Mouse (Mus musculus): ENCODE measurements at regions not wholly inside any gene's neighbourhood (a gene's known extent, or its start where the extent isn't known, plus 50 kb on each side); places are given as distances from the start of the nearest gene placed in this dataset.
A peak's percentile ranks its signal among the peaks of the same experiment; 100 is the strongest.

DNA sequence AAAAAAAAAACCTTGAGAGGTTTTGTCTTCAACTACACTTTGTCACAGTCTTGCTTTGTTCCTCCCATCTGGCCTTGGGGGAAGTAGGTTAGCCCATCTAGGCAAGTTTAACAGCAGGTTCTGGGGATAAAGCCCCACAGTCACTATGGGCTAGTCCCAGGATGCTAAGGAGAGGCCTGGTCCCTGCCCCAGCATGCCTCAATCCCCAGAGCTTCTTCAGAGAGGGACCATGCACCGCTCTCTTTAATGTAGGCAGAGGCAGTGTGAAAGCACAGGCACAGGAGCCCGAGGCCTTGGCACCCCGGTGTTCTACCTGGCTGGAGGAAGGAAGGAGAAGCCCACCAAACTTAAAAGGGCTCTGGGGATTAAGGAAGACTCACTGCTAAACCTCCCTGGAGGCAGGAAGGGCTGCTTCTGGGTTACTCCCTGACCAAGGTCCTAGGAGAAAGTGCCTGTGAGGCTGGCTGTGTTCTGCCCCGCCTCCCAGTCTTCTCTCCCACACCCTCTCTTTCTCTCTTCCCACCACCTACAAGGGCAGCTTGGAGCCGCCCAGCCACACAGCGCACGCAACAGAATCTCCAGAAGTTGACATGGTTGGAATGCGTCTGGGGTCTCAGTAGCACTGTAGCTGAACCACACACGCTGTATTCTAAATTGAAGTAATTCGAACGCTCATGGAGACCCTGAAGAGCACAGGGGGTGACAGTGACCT is 633.5 kb downstream of the Zfp706 start:
- Histone ChIP-seq H3K27ac (ENCODE audit: low read depth, low read length) (peak overlapping the region; percentile 23; the same call in 1 of the 2 replicates), H3K27me3 (replicated peaks; ENCODE audit: control insufficient read depth, insufficient read depth, low read length) (no peaks in the 10 kb centered on the region)
- ATAC-seq, result peak; percentile 67

DNA sequence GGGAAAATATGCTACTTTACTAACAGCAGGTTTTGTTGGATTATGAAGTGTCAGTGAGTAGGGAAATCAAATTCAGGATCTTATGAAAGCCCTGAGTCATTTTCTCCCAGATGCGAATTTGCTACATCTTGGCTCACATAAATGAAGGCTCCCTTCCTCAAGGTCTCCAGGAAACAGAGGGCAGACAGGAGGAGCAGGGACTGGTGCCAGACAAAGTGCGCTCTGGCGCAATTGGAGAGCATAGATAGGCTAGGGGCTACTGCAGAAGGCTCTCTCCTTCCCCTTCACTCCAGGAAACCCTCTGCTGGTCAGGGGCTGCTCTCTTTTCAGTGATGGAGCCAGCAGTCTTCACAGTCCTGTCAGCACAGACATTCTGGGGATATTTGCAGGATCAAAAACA is 634.1 kb downstream of the Zfp706 start:
- Histone ChIP-seq H3K4me1 (ENCODE audit: control insufficient read depth, insufficient read depth, low read depth, low read length) (peaks cover 19% of the 10 kb centered on the region), H3K4me2 (ENCODE audit: low read length) (no peak overlapping the region), H3K27ac (ENCODE audit: low read depth, low read length) (no peak overlapping the region), H3K9me3 (ENCODE audit: control insufficient read depth, low read length) (0 out of 2 replicates have a peak, but pooled peaks cover 2% of the 10 kb centered on the region), H3K27me3 (replicated peaks; ENCODE audit: control insufficient read depth, insufficient read depth, low read length) (no peaks in the 10 kb centered on the region), H3K9ac (ENCODE audit: low read depth, low read length) (no peak overlapping the region), H3K4me3 (ENCODE audit: low read length) (no peak overlapping the region), H3K36me3 (ENCODE audit: control insufficient read depth, insufficient read depth, low read length) (no peaks in the 10 kb centered on the region)
- ATAC-seq, result no peak
- WGBS, result 50% methylated on average over 3 of the region's 3 CpGs

More for the DNA sequence above, 633.5 kb downstream of the Zfp706 start:
- peak overlapping the region; percentile 40 for H3K4me3 ChIP-seq (ENCODE audit: low read length)
- peak overlapping the region; percentile 90 for H3K4me2 ChIP-seq (ENCODE audit: low read length)
- 8% methylated on average over 11 of the region's 11 CpGs for WGBS
- H3K4me1 ChIP-seq (ENCODE audit: control insufficient read depth, insufficient read depth, low read depth, low read length), result peaks cover 19% of the 10 kb centered on the region
- H3K9ac ChIP-seq (ENCODE audit: low read depth, low read length), result peak overlapping the region; percentile 56
- H3K36me3 ChIP-seq (ENCODE audit: control insufficient read depth, insufficient read depth, low read length), result no peaks in the 10 kb centered on the region
- 0 out of 2 replicates have a peak, but pooled peaks cover 2% of the 10 kb centered on the region for H3K9me3 ChIP-seq (ENCODE audit: control insufficient read depth, low read length)

DNA sequence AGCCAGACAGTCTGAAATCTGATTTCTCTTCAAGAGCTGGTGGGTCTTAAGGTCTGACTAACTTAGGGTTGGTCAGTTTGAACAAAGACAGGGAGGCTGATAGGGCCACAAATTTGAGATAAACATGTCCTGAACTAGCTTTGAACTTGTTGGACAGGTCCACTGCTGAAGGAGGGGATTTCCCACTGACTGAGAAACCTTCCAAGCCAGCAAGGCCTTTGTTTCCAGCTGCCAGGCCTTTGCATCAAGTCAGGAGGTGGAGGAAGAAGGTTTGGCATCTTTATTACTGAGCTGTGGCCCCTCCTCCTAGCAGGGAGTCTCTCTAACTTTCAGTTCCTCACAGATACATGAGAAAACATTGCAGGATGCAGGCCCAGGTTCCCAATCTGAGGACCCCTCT is 636.2 kb downstream of the Zfp706 start:
- no peaks in the 10 kb centered on the region for H3K27me3 ChIP-seq (replicated peaks; ENCODE audit: control insufficient read depth, insufficient read depth, low read length)
- no peak overlapping the region for H3K27ac ChIP-seq (ENCODE audit: low read depth, low read length)
- H3K9me3 ChIP-seq (ENCODE audit: control insufficient read depth, low read length), result no peaks in the 10 kb centered on the region
- no peaks in the 10 kb centered on the region for H3K36me3 ChIP-seq (ENCODE audit: control insufficient read depth, insufficient read depth, low read length)
- no peak overlapping the region for H3K4me3 ChIP-seq (ENCODE audit: low read length)
- peaks cover 19% of the 10 kb centered on the region for H3K4me1 ChIP-seq (ENCODE audit: control insufficient read depth, insufficient read depth, low read depth, low read length)
- no peak for ATAC-seq
- no peak overlapping the region for H3K4me2 ChIP-seq (ENCODE audit: low read length)
- H3K9ac ChIP-seq (ENCODE audit: low read depth, low read length), result no peak overlapping the region

DNA sequence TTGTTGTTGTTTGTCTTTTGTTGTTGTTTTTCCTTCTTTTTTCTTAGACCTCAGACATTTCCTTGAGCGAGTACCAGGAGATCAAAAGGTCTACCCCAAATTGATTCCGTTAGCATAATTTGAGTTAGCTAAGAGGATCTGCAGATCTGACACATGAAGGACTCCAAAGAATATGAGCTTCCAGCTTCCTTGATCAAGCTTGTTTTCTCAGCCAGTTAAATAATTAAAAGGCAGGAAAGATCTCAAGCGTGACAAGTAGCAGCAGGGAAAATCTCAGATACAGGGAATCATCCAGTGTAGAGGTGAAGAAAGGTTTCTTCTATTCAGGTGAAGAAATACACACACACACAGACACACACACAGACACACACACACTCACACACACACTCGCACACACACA is 636.7 kb downstream of the Zfp706 start:
- H3K4me3 ChIP-seq (ENCODE audit: low read length), result no peak overlapping the region
- H3K4me1 ChIP-seq (ENCODE audit: control insufficient read depth, insufficient read depth, low read depth, low read length), result peaks cover 19% of the 10 kb centered on the region
- 77% methylated on average over 4 of the region's 4 CpGs for WGBS
- no peak for ATAC-seq
- no peaks in the 10 kb centered on the region for H3K27me3 ChIP-seq (replicated peaks; ENCODE audit: control insufficient read depth, insufficient read depth, low read length)
- H3K9me3 ChIP-seq (ENCODE audit: control insufficient read depth, low read length), result no peaks in the 10 kb centered on the region
- H3K9ac ChIP-seq (ENCODE audit: low read depth, low read length), result no peak overlapping the region
- H3K4me2 ChIP-seq (ENCODE audit: low read length), result no peak overlapping the region
- H3K27ac ChIP-seq (ENCODE audit: low read depth, low read length), result no peak overlapping the region
- H3K36me3 ChIP-seq (ENCODE audit: control insufficient read depth, insufficient read depth, low read length), result no peaks in the 10 kb centered on the region

DNA sequence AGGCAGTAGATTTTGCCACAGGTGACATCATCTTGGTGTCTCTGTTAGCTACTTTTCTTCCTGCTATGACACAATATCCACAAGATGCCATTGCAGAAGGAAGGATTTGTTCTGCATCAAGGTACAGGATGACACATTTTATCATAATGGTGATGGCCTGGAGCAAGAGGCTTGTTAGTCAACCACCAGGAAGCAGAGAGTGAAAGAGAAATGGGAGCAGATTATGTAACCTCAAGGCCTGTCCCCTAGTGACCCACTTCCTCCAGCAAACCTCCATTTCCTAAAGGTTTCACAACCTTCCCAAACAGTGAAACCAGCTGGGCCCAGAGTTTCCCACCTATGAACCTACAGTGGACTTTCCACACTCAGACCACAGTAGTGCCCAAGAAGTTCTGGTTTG is 640.3 kb downstream of the Zfp706 start:
- Histone ChIP-seq H3K27ac (ENCODE audit: low read depth, low read length) (no peak overlapping the region), H3K27me3 (replicated peaks; ENCODE audit: control insufficient read depth, insufficient read depth, low read length) (no peaks in the 10 kb centered on the region), H3K9ac (ENCODE audit: low read depth, low read length) (no peak overlapping the region), H3K4me2 (ENCODE audit: low read length) (no peak overlapping the region), H3K4me3 (ENCODE audit: low read length) (no peak overlapping the region), H3K9me3 (ENCODE audit: control insufficient read depth, low read length) (no peaks in the 10 kb centered on the region), H3K4me1 (ENCODE audit: control insufficient read depth, insufficient read depth, low read depth, low read length) (no peaks in the 10 kb centered on the region), H3K36me3 (ENCODE audit: control insufficient read depth, insufficient read depth, low read length) (no peaks in the 10 kb centered on the region)
- no peak for ATAC-seq

DNA sequence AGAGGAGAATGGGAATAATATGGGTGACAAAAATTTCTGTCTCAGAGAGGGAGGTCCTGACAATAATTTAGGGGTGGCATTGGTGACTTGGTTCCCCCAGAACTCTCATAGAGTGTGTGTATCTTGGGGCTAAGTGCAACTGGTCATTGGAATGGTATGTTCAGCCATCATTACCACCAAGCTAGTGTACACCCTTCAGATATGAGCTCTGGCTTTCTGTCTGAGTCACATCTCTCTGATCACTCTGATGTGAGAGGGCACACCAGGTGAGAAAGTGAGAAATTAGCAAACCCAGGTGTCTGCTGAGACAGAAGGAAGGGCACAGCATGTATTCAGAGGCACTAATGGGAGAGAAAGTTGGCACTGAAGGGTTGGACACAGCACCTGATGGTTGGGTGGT is 642.8 kb downstream of the Zfp706 start:
- no peak overlapping the region for H3K9ac ChIP-seq (ENCODE audit: low read depth, low read length)
- H3K4me3 ChIP-seq (ENCODE audit: low read length), result no peak overlapping the region
- no peaks in the 10 kb centered on the region for H3K27me3 ChIP-seq (replicated peaks; ENCODE audit: control insufficient read depth, insufficient read depth, low read length)
- H3K9me3 ChIP-seq (ENCODE audit: control insufficient read depth, low read length), result no peaks in the 10 kb centered on the region
- H3K27ac ChIP-seq (ENCODE audit: low read depth, low read length), result no peak overlapping the region
- ATAC-seq, result no peak
- no peak overlapping the region for H3K4me2 ChIP-seq (ENCODE audit: low read length)
- no peaks in the 10 kb centered on the region; the same call in none of the 2 replicates for H3K4me1 ChIP-seq (ENCODE audit: control insufficient read depth, insufficient read depth, low read depth, low read length)
- H3K36me3 ChIP-seq (ENCODE audit: control insufficient read depth, insufficient read depth, low read length), result no peaks in the 10 kb centered on the region

DNA sequence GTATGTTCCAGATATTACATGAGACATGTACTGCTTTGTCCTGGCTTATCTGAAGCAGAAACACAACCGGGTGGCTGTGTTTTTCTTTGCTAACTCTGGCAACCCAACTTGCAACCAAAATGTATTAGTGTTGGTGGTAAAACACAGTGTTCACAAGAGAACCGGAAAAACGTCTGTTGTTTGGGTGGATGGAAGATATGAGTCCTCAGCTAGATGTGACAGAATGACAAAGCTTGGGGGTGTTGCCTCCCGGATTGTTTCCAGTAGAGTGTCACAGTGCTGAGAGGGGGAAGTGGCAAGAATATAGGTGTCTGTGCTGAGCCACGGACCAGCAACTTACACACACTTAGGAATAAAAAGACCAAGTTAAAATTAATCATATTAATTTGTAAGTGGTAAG is 643.5 kb downstream of the Zfp706 start:
- H3K4me3 ChIP-seq (ENCODE audit: low read length), result no peak overlapping the region
- no peak for ATAC-seq
- no peak overlapping the region for H3K27ac ChIP-seq (ENCODE audit: low read depth, low read length)
- H3K9me3 ChIP-seq (ENCODE audit: control insufficient read depth, low read length), result no peaks in the 10 kb centered on the region
- no peaks in the 10 kb centered on the region for H3K27me3 ChIP-seq (replicated peaks; ENCODE audit: control insufficient read depth, insufficient read depth, low read length)
- no peak overlapping the region for H3K4me2 ChIP-seq (ENCODE audit: low read length)
- H3K9ac ChIP-seq (ENCODE audit: low read depth, low read length), result no peak overlapping the region
- 82% methylated on average over 5 of the region's 5 CpGs for WGBS
- no peaks in the 10 kb centered on the region; the same call in none of the 2 replicates for H3K4me1 ChIP-seq (ENCODE audit: control insufficient read depth, insufficient read depth, low read depth, low read length)
- no peaks in the 10 kb centered on the region for H3K36me3 ChIP-seq (ENCODE audit: control insufficient read depth, insufficient read depth, low read length)

DNA sequence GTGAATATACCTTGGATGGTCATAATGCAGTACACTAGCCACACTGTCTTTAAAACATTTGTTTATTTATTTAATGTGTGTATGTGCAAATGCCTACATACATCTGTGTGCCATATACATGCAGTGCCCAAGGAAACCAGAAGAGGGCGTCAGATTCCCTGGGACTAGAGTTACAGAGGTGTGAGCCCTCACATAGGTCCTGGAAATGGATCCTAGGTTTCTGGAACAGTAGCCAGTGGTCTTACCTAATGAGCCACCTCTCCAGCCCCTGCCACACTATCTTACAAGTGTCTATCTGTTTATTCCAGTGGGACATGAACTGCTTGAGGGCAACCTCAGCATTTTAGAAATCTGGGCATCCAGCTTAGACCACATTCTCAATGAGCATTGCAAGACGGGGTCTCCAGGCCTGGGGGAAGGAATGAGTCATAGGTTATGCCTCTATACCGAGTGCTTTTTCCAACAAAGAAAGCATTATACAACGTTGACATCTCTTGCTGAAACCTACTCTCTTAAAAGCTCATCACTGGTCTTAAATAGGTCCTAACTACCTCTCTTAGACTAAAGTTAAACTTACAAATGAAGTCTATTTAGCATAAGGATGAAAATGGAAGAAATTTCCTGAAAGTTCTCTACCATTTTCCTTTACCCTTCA is 644.5 kb downstream of the Zfp706 start:
- no peak overlapping the region for H3K4me3 ChIP-seq (ENCODE audit: low read length)
- no peaks in the 10 kb centered on the region for H3K27me3 ChIP-seq (replicated peaks; ENCODE audit: control insufficient read depth, insufficient read depth, low read length)
- H3K4me1 ChIP-seq (ENCODE audit: control insufficient read depth, insufficient read depth, low read depth, low read length), result no peaks in the 10 kb centered on the region; the same call in none of the 2 replicates
- no peaks in the 10 kb centered on the region for H3K9me3 ChIP-seq (ENCODE audit: control insufficient read depth, low read length)
- no peaks in the 10 kb centered on the region for H3K36me3 ChIP-seq (ENCODE audit: control insufficient read depth, insufficient read depth, low read length)
- no peak overlapping the region for H3K9ac ChIP-seq (ENCODE audit: low read depth, low read length)
- 71% methylated on average over 4 of the region's 4 CpGs for WGBS
- H3K4me2 ChIP-seq (ENCODE audit: low read length), result no peak overlapping the region
- ATAC-seq, result no peak
- no peak overlapping the region for H3K27ac ChIP-seq (ENCODE audit: low read depth, low read length)

DNA sequence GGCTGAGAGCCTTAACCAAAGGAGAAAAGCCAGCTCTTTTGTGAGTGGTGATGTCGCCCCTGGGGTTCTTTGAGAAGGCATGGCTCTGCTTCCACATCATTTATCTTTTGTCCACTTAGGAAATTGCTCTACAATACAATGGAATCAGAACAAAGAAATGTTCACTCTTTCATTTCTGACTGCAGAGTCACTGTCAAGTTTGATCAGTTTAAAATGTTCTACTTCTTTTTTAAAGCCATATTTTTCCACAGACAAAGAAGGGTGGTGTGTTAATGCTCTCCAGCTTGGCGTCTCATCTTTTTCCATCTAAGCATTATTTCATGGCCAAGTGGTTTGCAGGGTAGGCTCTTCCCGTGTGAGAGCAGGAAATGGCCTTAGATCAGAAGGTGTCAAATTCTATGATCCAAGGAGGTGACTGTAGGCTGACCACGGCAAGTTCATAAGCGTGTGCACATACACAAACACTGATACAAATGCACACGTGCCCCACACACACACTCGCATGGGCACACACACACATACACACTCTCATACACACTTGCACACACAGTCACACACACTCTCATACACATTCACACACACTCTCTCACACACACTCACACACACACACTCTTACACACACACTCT is 645.9 kb downstream of the Zfp706 start:
- WGBS, result 47% methylated on average over 7 of the region's 7 CpGs
- Histone ChIP-seq H3K4me2 (ENCODE audit: low read length) (no peak overlapping the region), H3K4me1 (ENCODE audit: control insufficient read depth, insufficient read depth, low read depth, low read length) (no peaks in the 10 kb centered on the region; the same call in none of the 2 replicates), H3K9me3 (ENCODE audit: control insufficient read depth, low read length) (no peaks in the 10 kb centered on the region), H3K9ac (ENCODE audit: low read depth, low read length) (no peak overlapping the region), H3K27ac (ENCODE audit: low read depth, low read length) (no peak overlapping the region), H3K4me3 (ENCODE audit: low read length) (no peak overlapping the region), H3K36me3 (ENCODE audit: control insufficient read depth, insufficient read depth, low read length) (no peaks in the 10 kb centered on the region), H3K27me3 (replicated peaks; ENCODE audit: control insufficient read depth, insufficient read depth, low read length) (no peaks in the 10 kb centered on the region)
- no peak for ATAC-seq
